Mouse (Mus musculus): Measurements from ENCODE around the gene Atp6v0d1. TPM values are rescaled to one million over a fixed set of nuclear protein-coding genes. Genes with fewer than 3 reads are reported as not detected.

The Atp6v0d1 gene
- polyA plus RNA-seq, 1 experiment from 2014 or later = 92.7 TPM

DNA sequence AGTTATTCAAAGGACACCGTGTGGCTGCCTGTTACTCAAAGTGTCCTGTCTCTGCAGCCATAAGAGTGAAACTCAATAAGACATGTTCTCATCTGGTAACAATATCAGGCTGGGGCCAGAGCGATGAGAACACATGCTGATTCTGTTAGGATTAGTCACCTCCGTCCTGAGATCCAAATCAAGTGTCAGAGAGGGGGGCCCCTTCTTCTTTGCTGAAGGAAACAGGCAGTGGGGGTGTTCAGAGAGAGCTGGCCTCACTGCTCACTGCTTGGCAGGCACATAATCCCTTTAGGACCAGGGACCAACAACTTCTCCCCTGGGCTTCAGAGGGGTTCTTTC is 81.8 kb downstream of the Atp6v0d1 start:
- peaks cover 11% of the 10 kb centered on the region for H3K4me1 ChIP-seq (ENCODE audit: control insufficient read depth, insufficient read depth, low read length)
- H3K36me3 ChIP-seq (ENCODE audit: control insufficient read depth, insufficient read depth, low read length) = peaks cover 31% of the 10 kb centered on the region
- 20% methylated on average over 3 of the region's 3 CpGs for WGBS
- no peak overlapping the region for H3K4me3 ChIP-seq (ENCODE audit: low read depth, low read length)
- ATAC-seq (ENCODE audit: low read depth) = peak; percentile 50; the same call in 1 of the 2 replicates
- H3K9me3 ChIP-seq (ENCODE audit: control insufficient read depth, low read length) = no peaks in the 10 kb centered on the region
- no peak overlapping the region for H3K4me2 ChIP-seq (ENCODE audit: low read depth, low read length)
- peak overlapping the region; percentile 1; the same call in 1 of the 2 replicates for H3K27ac ChIP-seq (replicated peaks; ENCODE audit: low read depth, low read length)
- DNase-seq (ENCODE audit: low spot score) = peak; percentile 51
- H3K27me3 ChIP-seq (replicated peaks; ENCODE audit: control insufficient read depth, insufficient read depth, low read length) = no peaks in the 10 kb centered on the region
- no peak overlapping the region for H3K9ac ChIP-seq (ENCODE audit: low read depth, low read length)

DNA sequence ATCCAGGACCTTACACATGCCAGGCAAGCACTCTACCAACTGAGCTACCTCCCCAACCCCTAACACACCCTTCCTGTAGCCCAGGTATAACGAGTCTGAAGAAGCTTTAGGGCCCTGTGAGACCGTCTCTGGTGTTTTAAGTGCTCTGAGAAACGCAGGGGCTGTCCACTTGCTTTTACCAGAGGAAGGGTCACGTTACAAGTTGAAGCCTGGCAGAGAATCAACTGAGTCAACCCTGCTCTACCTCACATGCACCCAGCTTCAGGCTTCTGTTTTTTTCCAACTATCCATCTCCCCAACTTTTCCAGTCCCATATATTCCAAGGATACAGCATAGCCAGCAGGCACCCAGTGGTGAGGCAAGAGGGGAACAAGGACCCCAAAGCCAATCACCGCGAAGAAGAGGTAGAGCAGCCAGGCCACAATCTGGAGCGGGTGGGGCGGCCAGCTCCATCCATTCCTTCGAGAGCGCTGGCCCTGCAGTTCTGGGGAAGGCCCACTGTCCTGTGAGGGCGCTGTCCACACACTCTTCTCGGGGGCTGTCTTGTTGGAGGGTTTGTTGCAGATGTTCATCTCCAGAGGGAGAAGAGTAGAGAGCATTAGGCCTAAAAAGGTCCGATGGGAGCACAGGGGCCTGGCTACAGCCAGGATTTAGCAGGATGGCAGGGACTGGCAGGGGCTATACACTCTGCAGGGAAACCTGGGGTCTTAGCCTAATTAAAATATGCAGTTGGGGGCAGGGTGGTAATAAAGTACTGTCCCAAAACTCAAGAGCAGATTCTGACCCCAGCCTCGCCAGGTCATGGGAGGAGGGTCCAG is 82.4 kb downstream of the Atp6v0d1 start:
- 0 out of 2 replicates have a peak, but pooled peaks have one; percentile 62 for ATAC-seq (ENCODE audit: low read depth)

DNA sequence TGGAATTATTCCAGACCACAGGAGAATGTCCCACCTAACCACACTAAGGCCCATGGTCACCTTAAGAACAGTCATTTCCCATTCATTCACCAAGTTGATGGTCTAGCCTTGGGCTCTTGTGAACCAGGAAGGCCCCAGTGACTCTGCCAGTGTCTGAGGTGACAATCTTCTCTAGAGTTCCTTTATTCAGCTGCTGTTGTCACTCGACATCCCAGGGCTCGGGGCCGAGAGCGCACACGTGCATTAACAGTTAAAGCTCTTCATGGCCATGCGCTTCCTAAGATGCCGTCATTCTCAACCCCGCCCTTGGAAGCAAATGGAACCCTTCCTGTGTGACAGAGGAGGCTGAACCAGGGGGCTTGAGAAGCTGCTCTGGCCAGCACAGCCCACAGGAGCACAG is 83.7 kb downstream of the Atp6v0d1 start:
- Histone ChIP-seq H3K27me3 (replicated peaks; ENCODE audit: control insufficient read depth, insufficient read depth, low read length) (no peaks in the 10 kb centered on the region), H3K4me1 (ENCODE audit: control insufficient read depth, insufficient read depth, low read length) (peaks cover 11% of the 10 kb centered on the region), H3K36me3 (ENCODE audit: control insufficient read depth, insufficient read depth, low read length) (peaks cover 38% of the 10 kb centered on the region), H3K4me2 (ENCODE audit: low read depth, low read length) (no peak overlapping the region), H3K27ac (replicated peaks; ENCODE audit: low read depth, low read length) (no peak overlapping the region), H3K9ac (ENCODE audit: low read depth, low read length) (no peak overlapping the region), H3K4me3 (ENCODE audit: low read depth, low read length) (no peak overlapping the region), H3K9me3 (ENCODE audit: control insufficient read depth, low read length) (no peaks in the 10 kb centered on the region)
- WGBS = 83% methylated on average over 8 of the region's 8 CpGs
- DNase-seq (ENCODE audit: low spot score) (no peak), ATAC-seq (ENCODE audit: low read depth) (no peak)

More for the DNA sequence above, 82.4 kb downstream of the Atp6v0d1 start:
- WGBS = 25% methylated on average over 14 of the region's 14 CpGs
- H3K27me3 ChIP-seq (replicated peaks; ENCODE audit: control insufficient read depth, insufficient read depth, low read length) = no peaks in the 10 kb centered on the region
- H3K4me1 ChIP-seq (ENCODE audit: control insufficient read depth, insufficient read depth, low read length) = peaks cover 11% of the 10 kb centered on the region
- no peak overlapping the region for H3K4me2 ChIP-seq (ENCODE audit: low read depth, low read length)
- no peak overlapping the region for H3K4me3 ChIP-seq (ENCODE audit: low read depth, low read length)
- peaks cover 37% of the 10 kb centered on the region for H3K36me3 ChIP-seq (ENCODE audit: control insufficient read depth, insufficient read depth, low read length)
- no peaks in the 10 kb centered on the region for H3K9me3 ChIP-seq (ENCODE audit: control insufficient read depth, low read length)
- no peak overlapping the region for H3K9ac ChIP-seq (ENCODE audit: low read depth, low read length)
- H3K27ac ChIP-seq (replicated peaks; ENCODE audit: low read depth, low read length) = peak overlapping the region; percentile 39
- DNase-seq (ENCODE audit: low spot score) = peak; percentile 68

DNA sequence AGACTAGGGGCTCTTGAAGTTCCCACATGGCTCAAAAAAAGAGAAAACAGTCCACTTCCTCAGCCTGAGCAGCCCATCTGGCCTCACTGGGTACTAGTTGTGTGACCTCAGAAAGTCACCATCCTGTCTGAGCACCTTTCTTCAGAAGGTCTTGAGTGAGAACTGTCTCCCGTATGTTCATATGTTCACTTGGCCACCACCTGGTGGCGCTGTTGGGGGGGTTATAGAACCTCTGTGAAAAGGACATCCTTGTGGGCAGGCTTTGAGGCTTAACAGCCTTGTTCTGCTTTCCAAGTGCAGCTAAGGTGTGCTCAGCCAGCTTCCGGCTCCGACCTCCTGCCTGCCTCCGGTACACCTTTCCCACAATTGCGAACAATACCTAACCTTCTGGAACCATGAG is 84.4 kb downstream of the Atp6v0d1 start:
- Histone ChIP-seq H3K27ac (replicated peaks; ENCODE audit: low read depth, low read length) (no peak overlapping the region), H3K4me2 (ENCODE audit: low read depth, low read length) (no peak overlapping the region), H3K4me1 (ENCODE audit: control insufficient read depth, insufficient read depth, low read length) (peaks cover 11% of the 10 kb centered on the region), H3K27me3 (replicated peaks; ENCODE audit: control insufficient read depth, insufficient read depth, low read length) (no peaks in the 10 kb centered on the region), H3K4me3 (ENCODE audit: low read depth, low read length) (no peak overlapping the region), H3K9ac (ENCODE audit: low read depth, low read length) (no peak overlapping the region), H3K36me3 (ENCODE audit: control insufficient read depth, insufficient read depth, low read length) (peaks cover 36% of the 10 kb centered on the region), H3K9me3 (ENCODE audit: control insufficient read depth, low read length) (no peaks in the 10 kb centered on the region)
- 66% methylated on average over 6 of the region's 6 CpGs for whole genome bisulfite sequencing
- ATAC-seq (ENCODE audit: low read depth) = no peak
- no peak for DNase-seq (ENCODE audit: low spot score)

DNA sequence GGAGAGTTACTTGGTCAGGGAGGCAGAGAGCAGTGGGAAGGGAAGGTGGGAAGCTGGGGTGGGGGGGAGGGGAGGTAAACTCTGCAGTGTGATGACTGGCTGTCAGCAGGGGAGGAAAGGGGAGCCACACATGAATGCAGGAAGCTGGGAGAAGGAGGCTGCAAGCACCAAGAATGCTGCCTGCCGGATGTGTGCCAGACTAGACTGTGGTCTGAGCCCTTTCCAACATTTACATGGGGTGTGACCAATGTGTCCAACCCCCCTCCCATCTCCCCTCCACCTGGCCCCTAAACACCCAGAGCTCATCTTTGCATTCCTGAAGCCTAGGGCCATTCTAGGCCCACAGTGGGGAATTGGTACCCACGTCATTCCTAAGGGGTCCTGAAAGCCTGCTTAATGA is 84.8 kb downstream of the Atp6v0d1 start:
- H3K4me2 ChIP-seq (ENCODE audit: low read depth, low read length) = no peak overlapping the region
- DNase-seq (ENCODE audit: low spot score) (no peak), ATAC-seq (ENCODE audit: low read depth) (no peak)
- peaks cover 38% of the 10 kb centered on the region for H3K36me3 ChIP-seq (ENCODE audit: control insufficient read depth, insufficient read depth, low read length)
- no peak overlapping the region for H3K27ac ChIP-seq (replicated peaks; ENCODE audit: low read depth, low read length)
- no peak overlapping the region for H3K4me3 ChIP-seq (ENCODE audit: low read depth, low read length)
- no peaks in the 10 kb centered on the region for H3K9me3 ChIP-seq (ENCODE audit: control insufficient read depth, low read length)
- peaks cover 11% of the 10 kb centered on the region for H3K4me1 ChIP-seq (ENCODE audit: control insufficient read depth, insufficient read depth, low read length)
- H3K9ac ChIP-seq (ENCODE audit: low read depth, low read length) = no peak overlapping the region
- no peaks in the 10 kb centered on the region for H3K27me3 ChIP-seq (replicated peaks; ENCODE audit: control insufficient read depth, insufficient read depth, low read length)
- WGBS = 47% methylated on average over 2 of the region's 2 CpGs

DNA sequence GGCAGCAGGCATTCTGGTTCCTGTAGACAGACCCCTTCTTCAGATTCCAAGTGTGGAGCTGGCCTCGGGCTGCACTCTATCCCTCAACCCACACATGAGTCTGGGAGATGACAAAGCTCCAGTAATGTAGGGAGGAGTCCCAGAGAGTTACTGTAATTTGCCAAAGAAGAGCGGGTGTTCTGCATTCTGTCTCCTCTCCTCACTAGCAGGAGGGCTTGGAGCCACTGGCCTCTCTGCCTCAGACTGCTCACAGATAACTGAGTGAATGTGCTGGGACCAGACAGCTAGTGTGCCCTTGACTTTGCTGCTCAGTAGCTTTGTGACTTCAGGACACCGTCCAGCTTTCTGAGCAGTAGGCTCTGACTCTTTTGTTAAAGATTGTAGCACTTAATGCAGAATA is 88.1 kb downstream of the Atp6v0d1 start:
- no peak overlapping the region for H3K4me3 ChIP-seq (ENCODE audit: low read depth, low read length)
- H3K9me3 ChIP-seq (ENCODE audit: control insufficient read depth, low read length) = no peaks in the 10 kb centered on the region
- ATAC-seq (ENCODE audit: low read depth) (no peak), DNase-seq (ENCODE audit: low spot score) (no peak)
- H3K4me2 ChIP-seq (ENCODE audit: low read depth, low read length) = no peak overlapping the region
- peaks cover 11% of the 10 kb centered on the region; the same call in 1 of the 2 replicates for H3K4me1 ChIP-seq (ENCODE audit: control insufficient read depth, insufficient read depth, low read length)
- H3K36me3 ChIP-seq (ENCODE audit: control insufficient read depth, insufficient read depth, low read length) = peaks cover 41% of the 10 kb centered on the region
- no peak overlapping the region for H3K27ac ChIP-seq (replicated peaks; ENCODE audit: low read depth, low read length)
- peaks cover 7% of the 10 kb centered on the region for H3K27me3 ChIP-seq (replicated peaks; ENCODE audit: control insufficient read depth, insufficient read depth, low read length)
- no peak overlapping the region for H3K9ac ChIP-seq (ENCODE audit: low read depth, low read length)
- 73% methylated on average over 3 of the region's 3 CpGs for WGBS

DNA sequence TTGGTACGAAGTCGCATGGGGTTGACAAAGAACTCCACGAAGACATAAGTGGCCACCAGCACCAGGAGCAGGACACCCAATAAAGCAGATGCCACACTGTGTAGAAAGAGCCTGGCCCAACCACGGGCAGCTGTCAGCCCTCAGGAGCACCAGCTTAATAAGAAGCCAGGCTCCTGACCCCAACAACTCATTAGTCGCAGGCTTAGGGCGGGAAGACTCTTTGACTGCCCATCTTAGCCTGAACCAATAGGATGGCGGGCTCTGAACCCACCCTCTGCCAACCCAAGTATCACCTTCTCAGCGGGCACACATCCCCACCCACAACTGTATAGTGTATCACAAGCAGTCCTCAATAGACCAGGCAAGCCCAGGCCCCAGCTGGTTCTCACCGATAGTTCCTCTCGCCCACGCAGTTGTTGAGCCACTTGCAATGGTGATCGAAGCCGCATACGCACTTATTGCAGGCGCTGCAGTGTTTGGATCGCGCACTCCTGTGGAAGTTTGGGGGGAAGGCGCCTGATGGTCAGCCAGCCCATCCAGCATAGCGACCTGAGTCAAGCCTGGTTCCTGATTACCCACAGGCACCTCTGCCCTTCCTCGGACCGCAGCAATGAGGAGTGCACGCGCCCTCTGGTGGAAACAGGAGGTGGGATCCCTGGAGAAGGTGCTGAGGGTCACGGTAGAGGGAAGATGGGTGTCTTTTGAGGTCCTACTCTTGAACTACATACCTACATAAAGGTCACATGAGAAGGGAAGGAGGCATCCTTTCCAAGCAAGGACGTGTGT is 89.0 kb downstream of the Atp6v0d1 start:
- no peak overlapping the region for H3K4me2 ChIP-seq (ENCODE audit: low read depth, low read length)
- H3K36me3 ChIP-seq (ENCODE audit: control insufficient read depth, insufficient read depth, low read length) = peaks cover 40% of the 10 kb centered on the region
- H3K4me1 ChIP-seq (ENCODE audit: control insufficient read depth, insufficient read depth, low read length) = peaks cover 12% of the 10 kb centered on the region
- no peak for DNase-seq (ENCODE audit: low spot score)
- ATAC-seq (ENCODE audit: low read depth) = no peak
- H3K27ac ChIP-seq (replicated peaks; ENCODE audit: low read depth, low read length) = no peak overlapping the region
- H3K4me3 ChIP-seq (ENCODE audit: low read depth, low read length) = no peak overlapping the region
- H3K9me3 ChIP-seq (ENCODE audit: control insufficient read depth, low read length) = no peaks in the 10 kb centered on the region
- H3K9ac ChIP-seq (ENCODE audit: low read depth, low read length) = no peak overlapping the region
- peaks cover 14% of the 10 kb centered on the region for H3K27me3 ChIP-seq (replicated peaks; ENCODE audit: control insufficient read depth, insufficient read depth, low read length)
- 46% methylated on average over 25 of the region's 25 CpGs for WGBS

DNA sequence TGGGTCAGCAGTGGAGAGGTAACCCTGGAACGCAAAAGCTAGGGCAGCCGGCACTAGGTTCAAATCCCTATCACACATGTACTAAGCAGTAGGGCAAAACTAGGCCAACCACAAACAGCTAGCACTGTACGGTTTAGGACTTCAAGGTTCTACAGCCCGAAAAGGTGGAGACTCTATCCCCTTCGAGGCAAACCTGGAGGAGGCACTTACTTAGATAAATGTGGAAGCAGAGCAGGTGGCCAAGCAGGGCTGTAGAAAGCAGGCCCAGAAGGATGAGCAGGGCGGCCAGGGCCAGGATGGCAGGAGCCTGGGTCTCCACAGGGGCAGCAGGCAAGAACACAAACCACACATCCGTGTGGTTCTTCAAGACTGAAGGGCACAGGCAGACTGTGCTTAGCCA is 89.7 kb downstream of the Atp6v0d1 start:
- peaks cover 14% of the 10 kb centered on the region for H3K27me3 ChIP-seq (replicated peaks; ENCODE audit: control insufficient read depth, insufficient read depth, low read length)
- H3K4me1 ChIP-seq (ENCODE audit: control insufficient read depth, insufficient read depth, low read length) = peaks cover 18% of the 10 kb centered on the region
- 87% methylated on average over 7 of the region's 7 CpGs for WGBS

More for the DNA sequence above, 89.7 kb downstream of the Atp6v0d1 start:
- no peaks in the 10 kb centered on the region for H3K9me3 ChIP-seq (ENCODE audit: control insufficient read depth, low read length)
- no peak overlapping the region for H3K4me2 ChIP-seq (ENCODE audit: low read depth, low read length)
- H3K27ac ChIP-seq (replicated peaks; ENCODE audit: low read depth, low read length) = no peak overlapping the region
- no peak for ATAC-seq (ENCODE audit: low read depth)
- DNase-seq (ENCODE audit: low spot score) = no peak
- peaks cover 36% of the 10 kb centered on the region for H3K36me3 ChIP-seq (ENCODE audit: control insufficient read depth, insufficient read depth, low read length)
- H3K9ac ChIP-seq (ENCODE audit: low read depth, low read length) = no peak overlapping the region
- no peak overlapping the region for H3K4me3 ChIP-seq (ENCODE audit: low read depth, low read length)

All from embryonic facial prominence, embryonic 14.5 days (tissue).